Mouse (Mus musculus) midbrain, embryonic 10.5 days (tissue): ENCODE data around the gene Mief1. TPM values are rescaled to one million over a fixed set of nuclear protein-coding genes. Genes with fewer than 3 reads are reported as not detected.

Experiments
- DNase-seq: peaks from one replicate; pipeline ENCODE4 v3.0.0-alpha.2; 2017; ENCODE audit warnings: low spot score
- H3K27ac ChIP-seq: fragments of 300-500 bp; sonication (generic); replicated peaks from 2 replicates; pipeline ENCODE4 v1.5.1; 2016; ENCODE audit warnings: mild to moderate bottlenecking
- H3K27me3 ChIP-seq: fragments of 300-500 bp; sonication (generic); 2 replicates; pipeline ENCODE4 v1.6.1; 2016; ENCODE audit warnings: low read depth, mild to moderate bottlenecking; ENCODE audit not compliant: poor library complexity, severe bottlenecking
- H3K36me3 ChIP-seq: fragments of 300-500 bp; sonication (generic); 2 replicates; pipeline ENCODE4 v1.6.1; 2016; ENCODE audit warnings: mild to moderate bottlenecking, moderate library complexity
- H3K4me1 ChIP-seq: fragments of 300-500 bp; sonication (generic); 2 replicates; pipeline ENCODE4 v1.6.1; 2016
- H3K4me3 ChIP-seq: fragments of 300-500 bp; sonication (generic); 2 replicates; pipeline ENCODE4 v1.5.1; 2016; ENCODE audit warnings: mild to moderate bottlenecking, moderate library complexity
- H3K9me3 ChIP-seq: fragments of 300-500 bp; sonication (generic); replicated peaks from 2 replicates; pipeline ENCODE4 v1.6.1; 2016; ENCODE audit warnings: mild to moderate bottlenecking
- WGBS: fragments of 180-500 bp; shearing (Covaris S2); methylation state at CpG from one replicate; pipeline ENCODE4 v1.1.7; 2016; 5-methylcytosine and 5-hydroxymethylcytosine counted together
- polyA plus RNA-seq: library from polyadenylated mRNA; unstranded; fragments of >200 nt; fragmentation: Nextera tagmentation; extraction: Ambion mirVana; gene quantifications from 2 replicates; pipeline ENCODE4 v1.2.1, GENCODE M21; 2016

The Mief1 gene
- polyA plus RNA-seq, 1 experiment from 2014 or later, result 39.7 TPM

- Histone ChIP-seq H3K36me3 (peaks cover 25% of the 10 kb centered on the region), H3K9me3 (no peaks in the 10 kb centered on the region), H3K27me3 (no peaks in the 10 kb centered on the region), H3K27ac (no peak overlapping the region), H3K4me3 (no peak overlapping the region), H3K4me1 (peaks cover 15% of the 10 kb centered on the region)
- WGBS, result 19% methylated on average over 10 of the region's 10 CpGs
- DNase-seq, result no peak
These were observed 17.9 kb upstream of the Mief1 start for GRCm38 (mm10) chr15:80215716-80216479.

GRCm38 (mm10) chr15:80216480-80216820 is 17.4 kb upstream of the Mief1 start:
- WGBS, result 69% methylated on average over 9 of the region's 9 CpGs
- no peak for DNase-seq

GRCm38 (mm10) chr15:80217476-80217875 is 16.3 kb upstream of the Mief1 start:
- WGBS, result 89% methylated on average over 10 of the region's 10 CpGs
- no peak overlapping the region for H3K4me3 ChIP-seq

More at GRCm38 (mm10) chr15:80216480-80216820, 17.4 kb upstream of the Mief1 start:
- Histone ChIP-seq H3K4me3 (no peak overlapping the region), H3K4me1 (peaks cover 15% of the 10 kb centered on the region), H3K36me3 (peaks cover 20% of the 10 kb centered on the region), H3K9me3 (no peaks in the 10 kb centered on the region), H3K27me3 (no peaks in the 10 kb centered on the region), H3K27ac (no peak overlapping the region)

GRCm38 (mm10) chr15:80219211-80219610 is 14.6 kb upstream of the Mief1 start:
- peak overlapping the region; percentile 58 for H3K27ac ChIP-seq

More at GRCm38 (mm10) chr15:80217476-80217875, 16.3 kb upstream of the Mief1 start:
- Histone ChIP-seq H3K27ac (no peak overlapping the region), H3K4me1 (peaks cover 15% of the 10 kb centered on the region), H3K27me3 (no peaks in the 10 kb centered on the region), H3K36me3 (peaks cover 10% of the 10 kb centered on the region), H3K9me3 (no peaks in the 10 kb centered on the region)
- DNase-seq, result no peak

GRCm38 (mm10) chr15:80219705-80220657 is 13.8 kb upstream of the Mief1 start:
- H3K27me3 ChIP-seq, result no peaks in the 10 kb centered on the region
- H3K27ac ChIP-seq, result peak overlapping the region; percentile 58
- H3K4me1 ChIP-seq, result peaks cover 15% of the 10 kb centered on the region
- H3K36me3 ChIP-seq, result no peaks in the 10 kb centered on the region
- no peak overlapping the region for H3K4me3 ChIP-seq
- no peaks in the 10 kb centered on the region for H3K9me3 ChIP-seq
- WGBS, result 75% methylated on average over 4 of the region's 4 CpGs
- no peak for DNase-seq

More at GRCm38 (mm10) chr15:80219211-80219610, 14.6 kb upstream of the Mief1 start:
- 58% methylated on average over 14 of the region's 14 CpGs for WGBS
- Histone ChIP-seq H3K4me3 (no peak overlapping the region), H3K27me3 (no peaks in the 10 kb centered on the region), H3K9me3 (no peaks in the 10 kb centered on the region), H3K36me3 (no peaks in the 10 kb centered on the region), H3K4me1 (peaks cover 15% of the 10 kb centered on the region)
- peak; percentile 21 for DNase-seq

GRCm38 (mm10) chr15:80221031-80221430 is 12.8 kb upstream of the Mief1 start:
- 72% methylated on average over 8 of the region's 8 CpGs for WGBS
- Histone ChIP-seq H3K27me3 (no peaks in the 10 kb centered on the region), H3K9me3 (no peaks in the 10 kb centered on the region), H3K4me3 (no peak overlapping the region), H3K36me3 (no peaks in the 10 kb centered on the region), H3K4me1 (peaks cover 9% of the 10 kb centered on the region), H3K27ac (no peak overlapping the region)
- no peak for DNase-seq

- 92% methylated on average over 7 of the region's 7 CpGs for WGBS
- Histone ChIP-seq H3K27me3 (no peaks in the 10 kb centered on the region), H3K4me3 (no peak overlapping the region), H3K4me1 (peaks cover 17% of the 10 kb centered on the region), H3K36me3 (no peaks in the 10 kb centered on the region), H3K9me3 (no peaks in the 10 kb centered on the region), H3K27ac (no peak overlapping the region)
- DNase-seq, result no peak
These were observed 10.1 kb upstream of the Mief1 start for GRCm38 (mm10) chr15:80223751-80224150.

GRCm38 (mm10) chr15:80225208-80225607 is 8.6 kb upstream of the Mief1 start:
- no peaks in the 10 kb centered on the region for H3K36me3 ChIP-seq
- no peaks in the 10 kb centered on the region for H3K9me3 ChIP-seq
- H3K27me3 ChIP-seq, result peaks cover 10% of the 10 kb centered on the region; the same call in 1 of the 2 replicates
- H3K4me1 ChIP-seq, result peaks cover 10% of the 10 kb centered on the region
- 25% methylated on average over 9 of the region's 9 CpGs for WGBS
- H3K27ac ChIP-seq, result no peak overlapping the region
- peak; percentile 75 for DNase-seq
- H3K4me3 ChIP-seq, result no peak overlapping the region

GRCm38 (mm10) chr15:80225796-80226195 is 8.0 kb upstream of the Mief1 start:
- WGBS, result 48% methylated on average over 2 of the region's 2 CpGs
- Histone ChIP-seq H3K4me1 (peaks cover 10% of the 10 kb centered on the region), H3K36me3 (no peaks in the 10 kb centered on the region), H3K27ac (no peak overlapping the region), H3K9me3 (no peaks in the 10 kb centered on the region), H3K27me3 (peaks cover 12% of the 10 kb centered on the region; the same call in 1 of the 2 replicates), H3K4me3 (no peak overlapping the region)
- DNase-seq, result peak; percentile 61

GRCm38 (mm10) chr15:80228071-80228800 is 5.6 kb upstream of the Mief1 start:
- Histone ChIP-seq H3K36me3 (no peaks in the 10 kb centered on the region), H3K9me3 (no peaks in the 10 kb centered on the region), H3K4me3 (no peak overlapping the region), H3K27me3 (peaks cover 12% of the 10 kb centered on the region; the same call in 1 of the 2 replicates), H3K4me1 (peaks cover 20% of the 10 kb centered on the region), H3K27ac (peak overlapping the region; percentile 28; the same call in 1 of the 2 replicates)
- DNase-seq, result no peak
- WGBS, result 75% methylated on average over 17 of the region's 17 CpGs

GRCm38 (mm10) chr15:80232331-80232730 is 1.5 kb upstream of the Mief1 start:
- Histone ChIP-seq H3K36me3 (peaks cover 21% of the 10 kb centered on the region), H3K4me1 (peaks cover 41% of the 10 kb centered on the region), H3K27me3 (peaks cover 12% of the 10 kb centered on the region; the same call in 1 of the 2 replicates), H3K4me3 (no peak overlapping the region), H3K27ac (peak overlapping the region; percentile 23; the same call in 1 of the 2 replicates), H3K9me3 (no peaks in the 10 kb centered on the region)
- WGBS, result 38% methylated on average over 2 of the region's 2 CpGs
- DNase-seq, result peak; percentile 61

GRCm38 (mm10) chr15:80233053-80233452 is 765 bp upstream of the Mief1 start:
- Histone ChIP-seq H3K4me3 (peak overlapping the region; percentile 84), H3K9me3 (no peaks in the 10 kb centered on the region), H3K27ac (peak overlapping the region; percentile 93), H3K27me3 (peaks cover 12% of the 10 kb centered on the region; the same call in 1 of the 2 replicates), H3K4me1 (peaks cover 38% of the 10 kb centered on the region), H3K36me3 (peaks cover 28% of the 10 kb centered on the region)
- no peak for DNase-seq
- WGBS, result 72% methylated on average over 4 of the region's 4 CpGs
